Mouse (Mus musculus): ENCODE data around the gene Rprd1b.

Gene Rprd1b

GRCm38 (mm10) chr2:158090096-158090495, 61.8 kb downstream of the Rprd1b start:
- DNase-seq: no peak

GRCm38 (mm10) chr2:158093345-158093744, 65.0 kb downstream of the Rprd1b start:
- no peak for DNase-seq

DNA sequence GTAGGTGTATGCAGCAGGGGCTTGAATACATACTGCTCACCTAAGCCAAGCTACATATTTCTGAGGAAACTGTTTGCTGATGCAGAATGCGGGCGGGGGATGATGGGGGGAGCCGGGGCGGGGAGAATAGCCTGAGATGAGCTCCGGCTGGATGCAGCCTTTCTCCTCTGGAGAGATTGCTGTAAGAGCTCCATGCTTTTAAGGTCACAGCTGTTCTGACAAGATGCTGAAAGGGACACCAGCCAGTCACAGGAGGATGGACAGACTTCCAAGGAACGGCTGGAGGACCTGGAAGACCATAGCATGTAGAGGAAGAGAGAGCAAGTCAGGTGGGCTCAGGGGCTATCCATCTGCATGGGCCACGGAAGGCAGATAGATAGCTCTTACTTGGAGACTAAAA, 66.0 kb downstream of the Rprd1b start:
- DNase-seq: no peak

- no peak for DNase-seq
These were observed 66.5 kb downstream of the Rprd1b start for GRCm38 (mm10) chr2:158094846-158095245.

- DNase-seq: no peak
These were observed 68.8 kb downstream of the Rprd1b start for GRCm38 (mm10) chr2:158097071-158097470.

GRCm38 (mm10) chr2:158098730-158099129, 70.4 kb downstream of the Rprd1b start:
- DNase-seq: no peak

- no peak for DNase-seq
These were observed 71.2 kb downstream of the Rprd1b start for GRCm38 (mm10) chr2:158099537-158099936.

- DNase-seq: no peak
These were observed 73.5 kb downstream of the Rprd1b start for GRCm38 (mm10) chr2:158101768-158102167.

- peak in 1 of 2 experiments; percentile 72 for DNase-seq
These were observed 76.7 kb downstream of the Rprd1b start for GRCm38 (mm10) chr2:158104966-158105365.

GRCm38 (mm10) chr2:158105605-158106004, 77.3 kb downstream of the Rprd1b start:
- no peak for DNase-seq

GRCm38 (mm10) chr2:158106947-158107587, 78.8 kb downstream of the Rprd1b start:
- peak; percentile 81 to 83 for DNase-seq

GRCm38 (mm10) chr2:158109516-158109915, 81.2 kb downstream of the Rprd1b start:
- DNase-seq: peak in 1 of 2 experiments; percentile 59

DNA sequence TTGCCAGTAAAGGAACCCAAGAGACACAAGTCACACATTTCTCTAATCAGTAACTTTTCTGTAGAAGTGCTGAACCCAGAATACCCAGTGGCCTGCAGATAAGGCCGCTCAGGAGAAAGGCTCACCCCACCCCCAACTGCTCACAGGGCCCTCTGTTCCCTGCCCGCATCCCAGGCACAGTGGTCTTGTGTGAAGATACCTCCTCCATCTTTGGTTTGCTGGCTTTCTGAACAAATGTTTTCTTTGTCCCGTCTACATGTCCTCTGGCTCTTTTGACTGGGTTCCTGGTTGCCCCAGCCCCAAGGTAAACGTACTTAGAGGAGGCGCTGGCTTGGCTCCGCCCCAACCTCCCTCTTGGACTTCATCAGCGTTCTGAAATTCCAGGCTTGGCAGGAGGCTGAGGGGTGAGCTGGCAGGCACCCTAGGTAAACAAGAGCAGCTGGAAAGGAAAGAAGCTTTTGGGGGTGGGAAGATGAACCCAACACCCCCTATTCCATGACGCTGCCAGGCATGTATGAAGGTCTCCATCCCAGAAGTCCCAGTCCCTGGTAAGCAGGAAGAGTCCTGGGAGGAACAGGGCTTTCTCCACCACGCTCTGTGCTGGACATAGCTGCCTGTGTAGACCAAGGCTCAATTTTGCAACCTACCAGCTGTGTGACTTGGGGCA, 85.4 kb downstream of the Rprd1b start:
- DNase-seq: peak; percentile 95 to 96

- no peak for DNase-seq
These were observed 86.6 kb downstream of the Rprd1b start for GRCm38 (mm10) chr2:158114931-158115330.

DNA sequence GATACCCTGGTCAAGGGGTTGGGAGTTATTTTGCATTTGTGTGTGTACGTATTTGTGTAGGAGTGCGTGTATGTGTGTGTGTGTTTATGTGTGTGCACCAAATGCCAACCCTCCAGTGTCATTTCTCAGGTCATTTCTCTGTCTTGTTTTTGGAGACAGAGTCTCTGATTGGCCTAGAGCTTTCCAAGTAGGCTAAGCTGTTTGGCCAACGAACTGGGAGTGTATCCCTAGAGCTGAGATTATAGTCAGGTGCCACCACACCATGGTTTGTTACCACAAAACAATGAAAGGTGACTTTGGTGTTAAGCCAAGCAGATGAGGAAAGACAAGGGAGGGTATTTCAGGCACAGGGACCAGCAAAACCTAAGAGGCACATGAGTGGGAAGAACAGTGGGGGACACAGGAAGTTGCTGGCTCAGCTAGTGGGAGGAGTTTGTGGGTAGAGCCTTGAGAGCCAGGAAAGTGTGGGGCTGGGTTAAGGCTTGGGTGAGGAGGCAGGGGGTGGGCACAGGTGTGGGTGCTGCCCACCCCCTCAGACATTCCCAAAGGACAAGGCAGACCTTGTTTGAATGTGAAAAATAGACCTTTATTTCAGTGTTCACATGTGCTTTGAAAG, 87.6 kb downstream of the Rprd1b start:
- peak in 1 of 2 experiments; percentile 61 for DNase-seq

- DNase-seq: no peak
These were observed 88.4 kb downstream of the Rprd1b start for GRCm38 (mm10) chr2:158116653-158117052.

DNA sequence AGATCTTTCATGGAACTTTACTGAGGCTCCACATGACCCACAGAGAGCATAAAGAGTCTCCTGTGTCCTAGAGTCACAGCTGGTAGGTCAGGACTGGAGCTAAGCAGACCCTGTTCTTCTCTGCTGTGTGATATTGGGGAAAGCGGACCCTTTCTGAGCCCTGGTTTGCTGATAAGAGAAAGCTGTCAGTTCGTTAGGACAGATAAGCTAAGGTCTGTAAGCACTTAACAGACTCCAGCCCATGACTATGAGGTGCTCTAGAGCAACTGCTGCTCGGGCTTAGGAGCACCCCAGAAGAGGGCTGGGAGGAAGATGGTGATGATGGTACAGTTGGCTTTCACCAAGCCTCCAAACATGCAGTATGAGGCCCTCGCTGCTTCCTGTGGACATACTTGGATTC, 90.8 kb downstream of the Rprd1b start:
- DNase-seq: no peak

DNA sequence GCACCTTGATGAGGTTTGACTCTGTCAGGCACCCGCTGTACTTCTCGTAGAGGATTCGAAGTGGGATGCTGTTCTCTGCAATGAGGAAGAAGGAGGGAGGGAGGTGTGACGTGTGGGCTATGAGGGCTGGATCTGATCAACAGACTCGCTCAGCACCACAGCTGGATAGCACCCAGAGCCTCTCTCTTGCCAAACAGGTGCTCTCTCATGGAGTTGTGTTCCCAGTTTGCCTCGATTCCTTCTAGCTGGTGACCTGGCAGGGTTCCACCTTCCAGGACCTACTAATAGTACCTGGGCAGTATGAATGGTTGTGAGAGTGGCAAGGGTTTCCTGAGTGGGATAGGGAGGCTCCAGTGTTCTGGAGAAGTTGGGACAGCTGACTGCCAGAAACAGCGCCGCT, 91.9 kb downstream of the Rprd1b start:
- no peak for DNase-seq

GRCm38 (mm10) chr2:158120868-158121267, 92.6 kb downstream of the Rprd1b start:
- no peak for DNase-seq

- peak; percentile 90 to 94 for DNase-seq
These were observed 93.5 kb downstream of the Rprd1b start for GRCm38 (mm10) chr2:158121645-158122326.

DNA sequence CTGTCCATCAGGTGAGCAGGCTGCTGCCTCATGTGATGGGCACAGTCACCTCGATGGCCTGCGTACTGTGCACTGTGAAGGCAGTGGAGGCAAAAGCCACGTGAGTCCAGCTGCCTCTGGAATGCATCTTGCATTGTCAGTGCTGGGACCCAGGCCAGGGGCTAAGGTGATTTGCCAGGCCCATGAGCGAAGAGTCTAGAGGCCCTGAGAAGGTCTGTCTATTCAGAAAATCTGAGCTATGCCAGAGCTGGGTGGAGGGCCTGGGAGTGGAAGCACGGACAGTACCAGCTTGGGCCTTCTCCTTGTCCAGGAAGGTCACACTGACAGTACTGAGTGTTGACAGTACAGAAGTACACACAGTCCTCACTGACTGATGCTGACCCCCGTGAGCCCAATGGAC, 94.5 kb downstream of the Rprd1b start:
- peak; percentile 83 to 89 for DNase-seq

GRCm38 (mm10) chr2:158127245-158127644, 98.9 kb downstream of the Rprd1b start:
- no peak for DNase-seq

- DNase-seq: no peak
These were observed 99.6 kb downstream of the Rprd1b start for GRCm38 (mm10) chr2:158127872-158128271.

Data from kidney, postnatal 25 days (tissue).